Mouse (Mus musculus) kidney, embryonic 14.5 days (tissue): ENCODE measurements around the gene Muc3. TPM values are rescaled to one million over a fixed set of nuclear protein-coding genes. Genes with fewer than 3 reads are reported as not detected.
"Not testable (repeated sequence)": the region's sequence is repeated elsewhere in the genome, so short reads cannot be mapped to it uniquely, and the experiment has no call there.

Experiments
- ATAC-seq: fragments of 200-750 bp; cut with Nextera tagmentation; 2 replicates; pipeline ENCODE4 v1.8.0; 2017; ENCODE audit warnings: moderate number of reproducible peaks, mild to moderate bottlenecking, moderate TSS enrichment, moderate library complexity; ENCODE audit not compliant: low FRiP score, low TSS enrichment
- H3K27ac ChIP-seq: fragments of 300-500 bp; sonication (generic); 2 replicates; pipeline ENCODE4 v1.5.1; 2014; ENCODE audit warnings: low read depth, mild to moderate bottlenecking, low read length, moderate library complexity, mixed read lengths
- H3K27me3 ChIP-seq: fragments of 300-500 bp; sonication (generic); 2 replicates; pipeline ENCODE4 v1.6.1; 2014; ENCODE audit warnings: mild to moderate bottlenecking, low read length; ENCODE audit not compliant: control insufficient read depth, insufficient read depth
- H3K36me3 ChIP-seq: fragments of 300-500 bp; sonication (generic); 2 replicates; pipeline ENCODE4 v1.6.1; 2014; ENCODE audit warnings: low read length, mixed read lengths; ENCODE audit not compliant: control insufficient read depth, insufficient read depth
- H3K4me1 ChIP-seq: fragments of 300-500 bp; sonication (generic); 2 replicates; pipeline ENCODE4 v1.6.1; 2014; ENCODE audit warnings: low read length, mixed read lengths; ENCODE audit not compliant: control insufficient read depth, insufficient read depth
- H3K4me2 ChIP-seq: fragments of 300-500 bp; sonication (generic); replicated peaks from 2 replicates; pipeline ENCODE4 v1.6.1; 2014; ENCODE audit warnings: low read depth, mild to moderate bottlenecking, low read length
- H3K4me3 ChIP-seq: fragments of 300-500 bp; sonication (generic); 2 replicates; pipeline ENCODE4 v1.5.1; 2014; ENCODE audit warnings: mild to moderate bottlenecking, low read length
- H3K9ac ChIP-seq: fragments of 300-500 bp; sonication (generic); 2 replicates; pipeline ENCODE4 v1.6.1; 2014; ENCODE audit warnings: low read depth, mild to moderate bottlenecking, low read length, moderate library complexity
- H3K9me3 ChIP-seq: fragments of 300-500 bp; sonication (generic); 2 replicates; pipeline ENCODE4 v1.6.1; 2016; ENCODE audit warnings: low read length; ENCODE audit not compliant: control insufficient read depth
- WGBS: fragments of 180-500 bp; shearing (Covaris S2); extraction: QIAGEN DNeasy Blood & Tissue Kit; methylation state at CpG from one replicate; pipeline ENCODE4 v1.1.7; 2014; 5-methylcytosine and 5-hydroxymethylcytosine counted together
- polyA plus RNA-seq: library from polyadenylated mRNA; unstranded; fragments of >200 nt; fragmentation: Nextera tagmentation; extraction: Ambion mirVana; gene quantifications from 2 replicates; pipeline ENCODE4 v1.2.1, GENCODE M21; 2014

The Muc3 gene
- not detected in 2 replicates for polyA plus RNA-seq

- ATAC-seq, H3K27me3 ChIP-seq, H3K4me3 ChIP-seq, H3K9ac ChIP-seq, H3K27ac ChIP-seq, H3K4me1 ChIP-seq, H3K4me2 ChIP-seq, H3K36me3 ChIP-seq: not testable (repeated sequence)
- H3K9me3 ChIP-seq = peaks cover 26% of the 10 kb centered on the region
These were observed at the start of gene Muc3 for GRCm38 (mm10) chr5:137149272-137149882. Gene Muc3, minus strand, starts transcription at chr5:137149322.

DNA sequence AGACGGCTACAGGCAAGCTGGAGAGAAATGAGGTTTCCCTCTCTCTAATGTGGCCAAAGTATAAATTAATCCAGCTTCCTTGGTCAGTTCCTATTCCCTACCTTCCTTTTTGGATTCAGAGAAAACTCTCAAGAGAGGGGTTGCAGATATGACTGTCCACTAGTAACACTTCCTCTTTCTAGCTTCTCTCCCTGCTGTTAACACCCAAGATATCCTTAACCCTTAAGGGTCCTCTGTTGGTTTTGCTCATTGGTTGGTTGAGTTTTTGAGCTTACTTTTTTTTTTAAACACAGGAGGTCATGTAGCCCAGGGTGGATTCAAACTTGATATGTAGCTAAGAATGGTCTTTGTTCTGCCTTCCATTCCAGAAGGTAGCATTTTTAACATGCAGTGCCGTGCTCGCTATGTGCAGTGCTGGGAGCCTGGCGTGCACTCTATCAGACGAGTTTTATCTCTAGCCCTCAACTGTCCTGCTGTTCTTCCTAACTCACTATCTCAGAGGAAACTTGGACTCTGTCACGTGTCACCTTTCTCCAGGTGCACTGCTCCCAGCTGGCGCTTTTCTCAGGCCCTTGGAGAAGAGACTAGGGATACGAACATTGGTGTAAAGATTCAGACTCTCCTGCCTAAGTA lies 45.5 kb upstream of the Muc3 start:
- WGBS = 81% methylated on average over 8 of the region's 8 CpGs
- H3K27ac ChIP-seq = no peak overlapping the region
- H3K27me3 ChIP-seq = no peaks in the 10 kb centered on the region; the same call in 1 of the 2 replicates
- no peaks in the 10 kb centered on the region for H3K4me1 ChIP-seq
- no peaks in the 10 kb centered on the region for H3K9me3 ChIP-seq
- no peak overlapping the region for H3K4me3 ChIP-seq
- H3K36me3 ChIP-seq = no peaks in the 10 kb centered on the region
- H3K9ac ChIP-seq = no peak overlapping the region
- ATAC-seq = no peak
- H3K4me2 ChIP-seq = no peak overlapping the region

GRCm38 (mm10) chr5:137193279-137193952 lies 44.3 kb upstream of the Muc3 start:
- no peak for ATAC-seq
- Histone ChIP-seq H3K9me3 (no peaks in the 10 kb centered on the region), H3K9ac (no peak overlapping the region), H3K27ac (no peak overlapping the region), H3K4me2 (no peak overlapping the region), H3K4me3 (no peak overlapping the region), H3K36me3 (no peaks in the 10 kb centered on the region), H3K4me1 (no peaks in the 10 kb centered on the region), H3K27me3 (peaks cover 3% of the 10 kb centered on the region)
- 27% methylated on average over 8 of the region's 8 CpGs for WGBS

DNA sequence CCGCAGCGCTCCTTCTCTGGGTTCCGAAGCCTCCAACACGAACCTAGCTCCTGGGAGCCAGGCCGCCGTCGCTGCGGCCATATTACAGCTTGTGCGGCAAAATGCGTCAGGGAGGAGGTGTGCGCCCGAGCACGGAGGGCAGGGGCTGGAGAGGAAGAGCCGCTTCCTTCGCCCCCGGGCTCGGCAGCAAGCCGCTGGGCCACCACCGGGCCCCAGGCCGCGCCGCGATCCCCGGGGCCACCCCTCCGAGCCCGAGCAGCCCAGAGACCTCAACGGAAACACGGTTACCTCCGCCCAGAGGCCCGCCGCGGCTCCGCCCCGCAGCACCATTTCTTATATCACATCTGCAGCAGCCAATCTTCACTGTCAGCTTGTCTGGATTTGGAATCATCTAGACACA lies 40.2 kb upstream of the Muc3 start:
- peak overlapping the region; percentile 50 for H3K4me3 ChIP-seq
- H3K9me3 ChIP-seq = no peaks in the 10 kb centered on the region
- 0 out of 2 replicates have a peak, but pooled peaks have one; percentile 57 for ATAC-seq
- H3K4me2 ChIP-seq = peak overlapping the region; percentile 84
- under 1% methylated on average over 34 of the region's 34 CpGs for WGBS
- no peaks in the 10 kb centered on the region for H3K36me3 ChIP-seq
- peak overlapping the region; percentile 57 for H3K9ac ChIP-seq
- H3K27me3 ChIP-seq = peaks cover 3% of the 10 kb centered on the region
- no peaks in the 10 kb centered on the region for H3K4me1 ChIP-seq
- no peak overlapping the region for H3K27ac ChIP-seq

DNA sequence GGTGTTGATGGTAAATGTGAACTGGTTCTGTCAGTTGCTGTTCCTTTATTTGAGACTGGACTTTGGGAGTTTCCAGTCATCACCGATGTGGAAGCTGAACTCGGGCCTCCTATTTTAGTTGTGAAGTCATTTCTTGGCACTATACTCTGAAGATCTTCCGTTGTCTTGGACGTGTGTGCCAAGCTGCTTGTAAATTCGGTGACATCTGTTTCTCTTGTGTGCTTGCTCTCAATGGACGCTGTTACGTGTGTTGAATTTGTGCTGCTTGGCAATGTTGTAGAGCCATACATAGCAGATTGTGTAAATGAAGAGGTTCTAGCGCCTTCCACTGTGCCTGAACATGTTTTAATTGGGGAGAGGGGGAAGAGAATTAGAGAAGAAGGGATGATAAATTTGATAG lies 36.2 kb upstream of the Muc3 start:
- Histone ChIP-seq H3K27me3 (peaks cover 3% of the 10 kb centered on the region), H3K27ac (no peak overlapping the region), H3K9me3 (no peaks in the 10 kb centered on the region), H3K36me3 (no peaks in the 10 kb centered on the region), H3K9ac (no peak overlapping the region), H3K4me1 (no peaks in the 10 kb centered on the region), H3K4me2 (no peak overlapping the region), H3K4me3 (no peak overlapping the region)
- WGBS = 94% methylated on average over 8 of the region's 8 CpGs
- ATAC-seq = no peak

DNA sequence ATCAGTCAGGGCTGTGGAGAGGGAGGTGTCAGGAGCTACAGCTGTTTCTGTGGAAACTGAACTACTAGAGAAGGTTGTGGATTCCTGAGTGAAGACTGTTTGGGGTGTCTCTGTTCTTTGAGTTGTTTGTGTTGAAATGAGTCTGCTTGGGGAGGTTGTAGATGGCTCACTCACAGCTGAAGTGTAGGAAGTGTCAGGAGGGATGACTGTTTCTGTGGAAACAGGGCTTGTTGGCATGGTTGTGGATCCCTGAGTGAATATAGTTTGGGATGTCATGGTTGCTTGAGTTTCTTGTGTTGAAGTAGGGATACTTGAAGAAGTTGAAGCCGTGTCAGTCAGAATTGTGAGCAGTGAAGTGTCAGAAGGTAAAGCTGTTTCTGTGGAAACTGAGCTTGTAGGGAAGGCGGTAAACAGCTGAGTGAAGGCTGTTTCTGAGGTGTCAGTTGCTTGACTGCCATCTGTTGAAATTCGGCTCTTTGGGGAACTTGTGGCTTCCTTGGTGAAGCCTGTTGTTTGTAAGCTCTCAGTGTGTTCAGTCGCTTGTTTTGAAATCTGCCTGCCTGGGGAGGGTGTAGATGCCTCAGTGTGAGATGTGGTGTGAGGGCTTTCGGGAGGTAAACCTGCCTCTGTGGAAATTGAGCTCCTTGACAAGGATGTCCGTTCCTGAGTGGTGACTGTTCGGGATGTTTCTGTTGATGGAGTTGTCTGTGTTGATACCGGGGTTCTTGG lies 30.7 kb upstream of the Muc3 start:
- H3K9ac ChIP-seq = no peak overlapping the region
- no peaks in the 10 kb centered on the region for H3K4me1 ChIP-seq
- no peak for ATAC-seq
- no peaks in the 10 kb centered on the region for H3K36me3 ChIP-seq
- H3K4me3 ChIP-seq = no peak overlapping the region
- H3K4me2 ChIP-seq = no peak overlapping the region
- WGBS = 76% methylated on average over 8 of the region's 8 CpGs
- H3K27me3 ChIP-seq = no peaks in the 10 kb centered on the region
- H3K27ac ChIP-seq = no peak overlapping the region
- H3K9me3 ChIP-seq = no peaks in the 10 kb centered on the region

DNA sequence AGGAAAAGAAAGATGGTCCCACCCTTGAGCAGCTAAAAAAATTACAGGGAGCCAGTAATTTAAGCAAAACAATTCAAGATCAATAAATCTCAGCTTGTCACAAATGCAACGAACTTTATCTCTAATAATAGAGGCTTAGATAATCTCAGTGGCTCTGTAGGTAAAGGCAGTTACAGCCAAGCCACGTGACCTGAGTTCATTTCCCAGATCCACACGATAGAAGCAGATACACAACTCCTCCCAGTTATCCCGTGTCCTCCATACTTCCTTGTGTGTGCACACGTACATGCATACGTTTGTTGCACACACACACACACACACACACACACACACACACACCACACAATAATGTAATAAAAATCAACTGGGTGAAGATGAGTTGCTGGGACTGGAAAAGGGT lies 24.8 kb upstream of the Muc3 start:
- Histone ChIP-seq H3K36me3 (no peaks in the 10 kb centered on the region), H3K9me3 (no peaks in the 10 kb centered on the region), H3K27me3 (no peaks in the 10 kb centered on the region), H3K4me2 (no peak overlapping the region), H3K27ac (no peak overlapping the region), H3K4me1 (0 out of 2 replicates have a peak, but pooled peaks cover 3% of the 10 kb centered on the region), H3K9ac (no peak overlapping the region), H3K4me3 (no peak overlapping the region)
- ATAC-seq = no peak
- WGBS = 72% methylated on average over 6 of the region's 6 CpGs

DNA sequence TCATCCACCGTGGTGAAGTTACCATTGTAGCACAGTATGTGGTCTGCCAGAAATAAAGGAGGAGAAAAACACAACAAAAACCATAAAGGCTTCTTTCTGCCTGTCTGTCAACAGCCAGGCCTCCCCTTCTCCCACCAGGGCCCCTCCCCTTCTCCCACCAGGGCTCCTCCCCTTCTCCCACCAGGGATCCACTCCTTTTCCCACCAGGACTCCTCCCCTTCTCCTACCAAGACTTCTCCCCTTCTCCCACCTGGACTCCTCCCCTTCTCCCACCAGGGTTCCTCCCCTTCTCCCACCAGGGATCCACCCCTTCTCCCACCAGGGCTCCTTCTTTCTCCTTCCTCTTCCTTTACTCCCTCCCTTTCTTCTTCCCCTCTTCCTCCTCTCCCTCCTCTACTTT lies 23.5 kb upstream of the Muc3 start:
- no peaks in the 10 kb centered on the region for H3K27me3 ChIP-seq
- H3K36me3 ChIP-seq = no peaks in the 10 kb centered on the region
- no peak for ATAC-seq
- H3K27ac ChIP-seq = no peak overlapping the region
- 33% methylated on average over 1 of the region's 1 CpGs for WGBS
- H3K4me1 ChIP-seq = 0 out of 2 replicates have a peak, but pooled peaks cover 3% of the 10 kb centered on the region
- H3K9me3 ChIP-seq = no peaks in the 10 kb centered on the region
- H3K4me2 ChIP-seq = no peak overlapping the region
- H3K9ac ChIP-seq = no peak overlapping the region
- no peak overlapping the region for H3K4me3 ChIP-seq
